Mouse (Mus musculus) heart, postnatal 25 days (tissue): Measurements from ENCODE around the gene Camta2. TPM values are rescaled to one million over a fixed set of nuclear protein-coding genes. Genes with fewer than 3 reads are reported as not detected.
A peak's percentile ranks its signal among the peaks of the same experiment; 100 is the strongest.

Experiments
- DNase-seq: peaks from one replicate; pipeline ENCODE4 v3.0.0; 2022; ENCODE audit warnings: low spot score
- intact Hi-C: fragments of 180-260 bp; cut with DNase I; formaldehyde crosslinking; loops from one replicate; pipeline ENCODE4 v1.15.1; 2025
- total RNA-seq, 2 experiments: library from RNA; stranded (reverse); gene quantifications; 2 replicates each; pipeline ENCODE4 v1.2.3; 2021

Gene Camta2
- total RNA-seq, 2 experiments from 2014 or later = 36.3 to 42.1 TPM

DNA sequence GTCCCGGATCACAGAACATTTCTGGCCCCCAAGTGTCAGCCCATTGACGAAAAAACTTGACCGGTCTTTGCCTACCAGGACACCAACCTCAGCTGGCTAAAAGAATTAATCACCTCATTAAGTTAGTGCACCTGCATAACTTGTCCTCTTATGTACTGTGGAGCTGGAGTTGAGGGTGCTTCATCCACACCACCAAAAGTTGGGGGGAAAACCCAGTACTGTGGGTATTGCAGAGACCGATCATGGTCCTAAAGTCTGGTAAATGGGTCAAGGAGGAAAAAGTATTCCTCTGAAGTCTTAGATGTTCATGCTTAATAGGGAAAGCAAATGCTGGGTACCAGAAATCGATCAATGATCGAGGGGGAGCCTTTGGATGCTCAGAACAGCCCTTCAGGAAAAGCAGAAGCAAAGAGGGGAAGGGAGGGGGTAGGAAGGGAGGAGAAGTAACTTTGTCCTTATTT lies 35.0 kb downstream of the Camta2 start:
- intact Hi-C loops = loop anchor here (10.0 kb wide), 1 partner anchor 638 kb away; the partner anchor contains the start of genes Acadvl and Dlg4
- DNase-seq = no peak

DNA sequence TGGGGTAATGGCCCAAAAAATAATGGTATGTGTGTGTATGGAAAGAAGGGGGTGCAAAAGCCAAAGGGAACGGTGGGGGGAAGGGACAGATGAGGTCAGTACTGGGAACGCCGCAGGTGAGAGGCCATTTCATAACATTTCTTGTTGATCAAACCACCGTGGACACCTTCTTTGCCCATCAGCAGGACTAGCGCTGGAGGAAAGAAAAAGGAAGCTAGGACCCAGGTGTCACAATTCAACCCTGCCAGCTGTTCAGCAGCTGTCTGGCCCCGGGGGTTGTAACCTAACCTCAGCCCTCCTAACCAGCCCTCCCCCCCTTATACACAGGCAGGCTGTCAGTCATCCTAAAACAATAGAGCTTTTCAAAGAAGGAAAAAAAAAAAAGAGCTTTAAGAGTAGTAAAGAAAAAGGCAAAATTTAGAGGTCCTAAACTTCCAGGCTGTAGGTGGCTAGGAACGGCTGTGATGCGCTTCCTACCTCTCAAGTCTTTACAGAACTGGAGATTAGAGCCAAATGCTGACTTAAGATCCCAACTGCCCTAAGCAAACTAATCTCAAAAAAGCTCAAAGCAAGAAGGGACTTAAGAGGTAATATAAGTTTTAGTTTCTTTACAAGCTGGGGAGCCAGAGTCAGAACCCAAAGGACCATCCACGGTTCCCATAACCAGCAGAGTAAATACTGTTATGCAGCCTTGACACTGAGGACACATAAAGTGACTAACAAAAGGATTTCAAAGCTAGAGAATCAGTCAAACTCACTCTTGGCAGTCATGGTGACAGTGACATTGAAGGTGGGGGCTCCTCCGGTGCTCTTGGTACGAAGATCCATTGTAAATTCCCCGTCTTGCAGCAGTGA lies 35.6 kb downstream of the Camta2 start:
- DNase-seq = no peak

DNA sequence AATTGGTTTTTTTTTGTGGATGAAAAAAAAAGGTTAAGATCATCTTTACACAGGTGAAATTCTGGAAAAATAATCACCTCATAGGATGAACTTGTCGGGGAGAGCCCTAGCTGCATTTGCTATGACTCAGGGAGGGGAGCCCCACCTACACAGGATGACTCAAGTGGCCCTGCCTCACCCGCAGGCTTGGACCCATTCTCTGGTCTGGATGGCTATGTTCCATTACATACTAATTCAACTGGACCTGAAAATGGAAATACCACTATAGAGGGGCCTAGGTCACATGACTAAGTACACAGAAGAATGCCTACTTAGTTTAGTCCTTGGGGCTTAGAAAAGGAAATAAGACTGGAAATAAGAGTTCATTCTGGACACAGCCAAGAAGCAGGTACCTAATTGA lies 36.5 kb downstream of the Camta2 start:
- intact Hi-C loops = loop anchor here (10.0 kb wide), 1 partner anchor 637 kb away; the partner anchor contains the start of genes Acadvl and Dlg4
- no peak for DNase-seq

More for the DNA sequence above, 35.6 kb downstream of the Camta2 start:
- intact Hi-C loops = loop anchor here (10.0 kb wide), 1 partner anchor 637 kb away; the partner anchor contains the start of genes Acadvl and Dlg4

GRCm38 (mm10) chr11:70650322-70651175 lies 37.4 kb downstream of the Camta2 start:
- intact Hi-C loops = loop anchor here (10.0 kb wide), 1 partner anchor 636 kb away; the partner anchor contains the start of genes Acadvl and Dlg4
- DNase-seq = no peak

- intact Hi-C loops = no loop called here
- DNase-seq = no peak
Observed at GRCm38 (mm10) chr11:70649185-70649734, 38.6 kb downstream of the Camta2 start.

DNA sequence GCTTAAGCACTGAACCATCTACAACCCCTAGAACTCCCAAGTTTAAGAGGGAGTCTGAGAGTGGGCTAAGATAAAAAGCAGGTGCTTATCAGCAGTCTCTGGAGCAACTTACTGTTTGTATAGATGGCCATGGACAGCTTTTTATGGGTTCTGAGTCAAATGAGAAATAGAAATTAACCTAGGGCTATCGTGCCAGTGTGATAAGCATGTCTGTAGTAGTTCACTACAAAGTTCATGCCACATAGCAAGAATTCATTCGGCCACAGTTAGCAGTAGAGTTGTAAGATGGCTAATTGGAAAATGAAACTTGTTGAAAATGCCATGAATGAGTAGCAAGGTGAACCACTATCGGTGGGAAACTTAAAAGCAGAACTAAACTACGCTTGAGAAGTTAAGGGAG lies 39.4 kb downstream of the Camta2 start:
- intact Hi-C loops = no loop called here
- no peak for DNase-seq

- intact Hi-C loops = loop anchor here (2.0 kb wide), 1 partner anchor 55 kb away; no protein-coding TSS in a partner anchor
- no peak for DNase-seq
Observed at GRCm38 (mm10) chr11:70647716-70648420, 40.0 kb downstream of the Camta2 start.

DNA sequence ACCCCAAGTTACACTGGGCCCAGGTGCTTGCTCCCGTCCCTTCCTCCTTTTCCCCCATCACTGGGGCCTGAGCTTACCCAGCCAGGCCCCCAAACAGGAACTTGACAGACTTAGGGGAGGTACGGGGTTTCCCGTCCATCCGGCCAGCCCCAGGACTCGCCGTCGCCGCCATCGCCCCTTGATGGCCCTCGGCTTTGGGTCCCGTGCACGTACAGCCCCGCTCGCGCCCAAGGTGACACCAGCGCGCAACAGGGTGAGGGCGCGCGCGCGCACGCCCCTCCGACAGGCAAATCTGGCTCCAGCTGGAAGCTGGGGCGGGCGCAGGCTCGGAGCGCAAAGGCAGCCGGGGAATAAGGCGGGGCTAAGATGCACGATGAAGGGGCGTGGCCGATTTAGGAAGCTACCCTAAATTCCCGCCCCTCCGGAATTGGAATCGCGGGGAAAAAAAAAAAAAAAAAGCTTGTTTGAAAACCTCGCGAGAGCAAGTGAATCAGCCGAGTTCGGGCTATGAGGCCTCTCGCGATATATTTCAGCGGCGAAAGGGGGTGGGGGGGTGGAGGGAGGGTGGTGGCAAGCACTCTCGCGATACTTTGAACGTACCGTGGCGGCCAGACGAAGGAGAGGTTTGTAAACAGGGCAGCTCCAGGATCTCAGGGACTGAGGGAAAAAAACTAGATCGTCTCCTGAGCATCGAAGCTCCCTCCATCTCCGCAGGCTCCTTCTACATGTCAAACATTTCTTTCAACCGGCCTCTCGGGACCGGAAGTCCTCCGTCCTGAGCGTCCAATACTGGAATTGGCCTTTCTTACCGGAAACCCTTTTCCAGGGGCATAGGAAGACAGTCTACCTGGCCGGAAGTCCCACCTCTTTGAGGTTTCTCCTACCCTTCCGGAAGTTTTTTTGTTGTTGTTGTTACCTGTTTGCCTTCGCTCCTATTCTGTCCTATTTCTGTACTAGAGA lies 40.9 kb downstream of the Camta2 start, which contains the start of the genes Rnf167 and Slc25a11:
TSS of gene Rnf167 (plus strand) at position 545 of the 960 bp plus-strand sequence.
TSS of gene Slc25a11 (minus strand) at position 789 of the 960 bp plus-strand sequence.
- DNase-seq = peak; percentile 94
- intact Hi-C loops = loop anchor here (2.0 kb wide), 1 partner anchor 56 kb away; no protein-coding TSS in a partner anchor

- intact Hi-C loops = loop anchor here (2.0 kb wide), 1 partner anchor 57 kb away; no protein-coding TSS in a partner anchor
- no peak for DNase-seq
Observed at GRCm38 (mm10) chr11:70646259-70646555, 41.7 kb downstream of the Camta2 start.

GRCm38 (mm10) chr11:70645461-70646258 lies 42.2 kb downstream of the Camta2 start:
- DNase-seq = no peak
- intact Hi-C loops = loop anchor here (2.0 kb wide), 1 partner anchor 57 kb away; no protein-coding TSS in a partner anchor

GRCm38 (mm10) chr11:70644564-70645103 lies 43.3 kb downstream of the Camta2 start:
- intact Hi-C loops = no loop called here
- DNase-seq = no peak

GRCm38 (mm10) chr11:70643051-70643450 lies 44.9 kb downstream of the Camta2 start:
- DNase-seq = no peak
- intact Hi-C loops = no loop called here

DNA sequence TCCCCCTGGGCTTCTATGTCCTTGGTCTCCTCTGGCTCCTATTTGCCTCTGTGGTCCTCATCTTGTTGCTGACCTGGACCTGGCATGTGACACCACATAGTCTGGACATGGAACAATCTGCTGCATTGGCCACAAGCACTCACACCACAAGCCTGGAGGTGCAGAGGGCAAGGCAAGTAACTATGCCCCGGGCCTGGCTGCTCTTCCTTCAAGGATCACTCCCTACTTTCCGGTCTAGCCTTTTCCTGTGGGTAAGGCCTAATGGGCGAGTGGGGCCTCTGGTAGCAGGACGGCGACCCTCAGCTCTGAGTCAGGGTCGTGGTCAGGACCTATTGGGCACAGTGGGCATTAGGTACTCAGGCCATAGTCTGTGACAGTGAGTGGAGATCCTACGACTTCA lies 46.7 kb downstream of the Camta2 start:
- DNase-seq = no peak
- intact Hi-C loops = no loop called here

GRCm38 (mm10) chr11:70639976-70640375 lies 47.9 kb downstream of the Camta2 start:
- DNase-seq = no peak
- intact Hi-C loops = no loop called here

- no peak for DNase-seq
- intact Hi-C loops = no loop called here
Observed at GRCm38 (mm10) chr11:70638714-70639278, 49.1 kb downstream of the Camta2 start, which contains the start of gene Gp1ba. Gene Gp1ba, plus strand, starts transcription at chr11:70639122.

GRCm38 (mm10) chr11:70638293-70638692 lies 49.6 kb downstream of the Camta2 start:
- intact Hi-C loops = no loop called here

GRCm38 (mm10) chr11:70637764-70638163 lies 50.1 kb downstream of the Camta2 start:
- no peak for DNase-seq
- intact Hi-C loops = no loop called here

More at GRCm38 (mm10) chr11:70638293-70638692, 49.6 kb downstream of the Camta2 start:
- no peak for DNase-seq
